Mouse (Mus musculus) right cerebral cortex, postnatal 14 days (tissue): ENCODE results near the gene Atat1.

Source experiments
- DNase-seq: peaks from one replicate; pipeline ENCODE4 v3.0.0; 2022

Gene Atat1

GRCm38 (mm10) chr17:35917143-35917462, 7.2 kb upstream of the Atat1 start:
- DNase-seq, result no peak

GRCm38 (mm10) chr17:35916297-35917142, 6.6 kb upstream of the Atat1 start, which contains the start of the genes Mrps18b and Ppp1r10:
Gene Mrps18b, minus strand, starts transcription at chr17:35916389.
Gene Ppp1r10, plus strand, starts transcription at chr17:35916434.
- DNase-seq, result peak; percentile 99

- no peak for DNase-seq
Measured at GRCm38 (mm10) chr17:35915538-35916296, 5.8 kb upstream of the Atat1 start.

- no peak for DNase-seq
Measured at GRCm38 (mm10) chr17:35914975-35915374, 5.1 kb upstream of the Atat1 start.

GRCm38 (mm10) chr17:35909186-35909918, 523 bp downstream of the Atat1 start:
- no peak for DNase-seq

GRCm38 (mm10) chr17:35907609-35908008, 2.3 kb downstream of the Atat1 start:
- DNase-seq, result no peak

- DNase-seq, result no peak
Measured at GRCm38 (mm10) chr17:35905587-35905986, 4.3 kb downstream of the Atat1 start.

GRCm38 (mm10) chr17:35903992-35904355, 5.9 kb downstream of the Atat1 start:
- DNase-seq, result no peak

GRCm38 (mm10) chr17:35903343-35903991, 6.4 kb downstream of the Atat1 start:
- DNase-seq, result no peak

- DNase-seq, result no peak
Measured at GRCm38 (mm10) chr17:35900636-35901035, 9.2 kb downstream of the Atat1 start.

GRCm38 (mm10) chr17:35897644-35898573, 12.0 kb downstream of the Atat1 start:
- DNase-seq, result no peak

GRCm38 (mm10) chr17:35896781-35897643, 12.9 kb downstream of the Atat1 start, which contains the start of gene 2310061I04Rik:
Gene 2310061I04Rik, minus strand, starts transcription at chr17:35897431.
- DNase-seq, result peak; percentile 88

GRCm38 (mm10) chr17:35887725-35888124, 22.1 kb downstream of the Atat1 start:
- DNase-seq, result no peak

- no peak for DNase-seq
Measured at GRCm38 (mm10) chr17:35883777-35884176, 26.1 kb downstream of the Atat1 start.

- DNase-seq, result no peak
Measured at GRCm38 (mm10) chr17:35882924-35883323, 27.0 kb downstream of the Atat1 start.

GRCm38 (mm10) chr17:35879245-35880057, 30.4 kb downstream of the Atat1 start, which contains the start of gene Dhx16:
Gene Dhx16, plus strand, starts transcription at chr17:35879819.
- peak; percentile 96 for DNase-seq

- DNase-seq, result peak; percentile 61
Measured at GRCm38 (mm10) chr17:35874721-35875120, 35.2 kb downstream of the Atat1 start.

- DNase-seq, result peak; percentile 87
Measured at GRCm38 (mm10) chr17:35873774-35874519, 35.9 kb downstream of the Atat1 start.
